Mouse (Mus musculus) testis, postnatal 14 days (tissue): ENCODE results near the gene Arsa.
"Not testable (repeated sequence)": the region's sequence is repeated elsewhere in the genome, so short reads cannot be mapped to it uniquely, and the experiment has no call there.

Experiments
- DNase-seq: peaks from one replicate; pipeline ENCODE4 v3.0.0; 2021; ENCODE audit warnings: low spot score

Arsa gene

GRCm38 (mm10) chr15:89453865-89454478 lies 23.3 kb downstream of the Arsa start, which contains the start of gene Mapk8ip2:
Mapk8ip2 (plus strand) TSS chr15:89453913.
- DNase-seq = peak; percentile 41

GRCm38 (mm10) chr15:89452906-89453864 lies 24.0 kb downstream of the Arsa start:
- DNase-seq = peak; percentile 69

GRCm38 (mm10) chr15:89442486-89443070 lies 34.6 kb downstream of the Arsa start:
- DNase-seq = no peak

- DNase-seq = no peak
These were observed 41.3 kb downstream of the Arsa start for GRCm38 (mm10) chr15:89435878-89436277.

- no peak for DNase-seq
These were observed 43.1 kb downstream of the Arsa start for GRCm38 (mm10) chr15:89434136-89434535.

GRCm38 (mm10) chr15:89432946-89433345 lies 44.3 kb downstream of the Arsa start:
- DNase-seq = no peak

- DNase-seq = no peak
These were observed 45.4 kb downstream of the Arsa start for GRCm38 (mm10) chr15:89431806-89432205.

GRCm38 (mm10) chr15:89431271-89431670 lies 46.0 kb downstream of the Arsa start:
- DNase-seq = no peak

- DNase-seq = not testable (repeated sequence)
These were observed 46.5 kb downstream of the Arsa start for GRCm38 (mm10) chr15:89430771-89431170.

- no peak for DNase-seq
These were observed 46.9 kb downstream of the Arsa start for GRCm38 (mm10) chr15:89430341-89430740.

GRCm38 (mm10) chr15:89429352-89430221 lies 47.6 kb downstream of the Arsa start, which contains the start of the genes C730034F03Rik, Gm44502 and Chkb:
C730034F03Rik (plus strand) TSS chr15:89429589.
Gm44502 (minus strand) TSS chr15:89429696.
Chkb (minus strand) TSS chr15:89429908.
- DNase-seq = peak; percentile 88

- DNase-seq = no peak
These were observed 48.3 kb downstream of the Arsa start for GRCm38 (mm10) chr15:89428821-89429351.

GRCm38 (mm10) chr15:89428136-89428790 lies 49.0 kb downstream of the Arsa start:
- DNase-seq = no peak

GRCm38 (mm10) chr15:89426716-89427115 lies 50.5 kb downstream of the Arsa start:
- DNase-seq = no peak

GRCm38 (mm10) chr15:89425711-89426121 lies 51.5 kb downstream of the Arsa start, which contains the start of gene Cpt1b:
Cpt1b (minus strand) TSS chr15:89425863.
- no peak for DNase-seq

GRCm38 (mm10) chr15:89424621-89425020 lies 52.6 kb downstream of the Arsa start:
- DNase-seq = no peak
